Comparison of ENCODE assay signal across 8 mouse cellular contexts in genomic region chr11:80142872-80143271, GRCm38 (mm10). TPM values are rescaled to one million over a fixed set of nuclear protein-coding genes. Genes with fewer than 3 reads are reported as not detected.
DNase-seq lines count a peak whose midpoint lies in the region; ATAC-seq and TF ChIP-seq lines count a peak whose summit lies in the region.

No protein-coding gene starts in this region.

- WGBS in heart, embryonic 12.5 days, result 52% methylated on average over 8 of the region's 8 CpGs
- 51% methylated on average over 8 of the region's 8 CpGs for WGBS in hindbrain, postnatal 0 days
- 40% methylated on average over 8 of the region's 8 CpGs for WGBS in midbrain, embryonic 14.5 days

- H3K36me3 ChIP-seq in heart, embryonic 12.5 days, result peaks cover 24% of the 10 kb centered on the region
- H3K36me3 ChIP-seq in hindbrain, postnatal 0 days (ENCODE audit: insufficient read depth, low read length), result no peaks in the 10 kb centered on the region
- peaks cover 12% of the 10 kb centered on the region for H3K36me3 ChIP-seq in midbrain, embryonic 14.5 days (ENCODE audit: control insufficient read depth, insufficient read depth, low read length)

- H3K4me2 ChIP-seq in heart, embryonic 12.5 days, result peak overlapping the region; percentile 79
- peak overlapping the region; percentile 83 for H3K4me2 ChIP-seq in hindbrain, postnatal 0 days (ENCODE audit: low read depth, low read length)
- H3K4me2 ChIP-seq in midbrain, embryonic 14.5 days (ENCODE audit: low read length), result peak overlapping the region; percentile 70

- H3K27me3 ChIP-seq in heart, embryonic 12.5 days (replicated peaks), result no peaks in the 10 kb centered on the region
- H3K27me3 ChIP-seq in hindbrain, postnatal 0 days (ENCODE audit: insufficient read depth, low read length), result no peaks in the 10 kb centered on the region
- H3K27me3 ChIP-seq in midbrain, embryonic 14.5 days (ENCODE audit: control insufficient read depth, insufficient read depth, low read length), result no peaks in the 10 kb centered on the region

- no peak overlapping the region for H3K27ac ChIP-seq in heart, embryonic 12.5 days (ENCODE audit: poor library complexity, severe bottlenecking)
- no peak overlapping the region for H3K27ac ChIP-seq in hindbrain, postnatal 0 days
- H3K27ac ChIP-seq in midbrain, embryonic 14.5 days (replicated peaks; ENCODE audit: low read depth, low read length), result 0 out of 2 replicates have a peak overlapping the region, but pooled peaks have one; percentile 88

- DNase-seq in heart, adult 8-10 months (ENCODE audit: low spot score), result no peak
- DNase-seq in ZHBTc4 (ENCODE audit: low read depth, low spot score), result peak; percentile 55
- no peak for DNase-seq in hindbrain, postnatal 0 days (ENCODE audit: low spot score)
- DNase-seq in midbrain, embryonic 14.5 days, result no peak
- DNase-seq in Muller cell, postnatal 12 days (ENCODE audit: inconsistent ontology term), result no peak
- DNase-seq in thymus, postnatal 10 days (ENCODE audit: low spot score in 2 of 2), result no peak
- no peak for DNase-seq in urinary bladder, adult 18-20 months (ENCODE audit: low spot score in 2 of 2)

- peak overlapping the region; percentile 32; the same call in 1 of the 2 replicates for H3K9ac ChIP-seq in heart, embryonic 12.5 days
- H3K9ac ChIP-seq in hindbrain, postnatal 0 days (replicated peaks; ENCODE audit: low read length), result peak overlapping the region; percentile 78; the same call in 1 of the 2 replicates
- H3K9ac ChIP-seq in midbrain, embryonic 14.5 days (replicated peaks; ENCODE audit: low read length), result peak overlapping the region; percentile 84; the same call in 1 of the 2 replicates

- TF ChIP-seq CTCF in hindbrain, postnatal 0 days (IDR thresholded peaks at IDR 0.05; ENCODE audit: low read depth), result no peak

- H3K9me3 ChIP-seq in heart, embryonic 12.5 days (replicated peaks), result no peaks in the 10 kb centered on the region
- H3K9me3 ChIP-seq in hindbrain, postnatal 0 days (ENCODE audit: low read length), result no peaks in the 10 kb centered on the region
- H3K9me3 ChIP-seq in midbrain, embryonic 14.5 days (ENCODE audit: control insufficient read depth, low read length), result no peaks in the 10 kb centered on the region

- peak overlapping the region; percentile 71 for H3K4me3 ChIP-seq in heart, embryonic 12.5 days
- peak overlapping the region; percentile 84 for H3K4me3 ChIP-seq in hindbrain, postnatal 0 days (ENCODE audit: low read length)
- H3K4me3 ChIP-seq in midbrain, embryonic 14.5 days (replicated peaks; ENCODE audit: low read depth, low read length), result peak overlapping the region; percentile 75

- ATAC-seq in heart, embryonic 12.5 days (ENCODE audit: insufficient number of reproducible peaks, low FRiP score), result no peak
- ATAC-seq in hindbrain, postnatal 0 days, result no peak
- ATAC-seq in midbrain, embryonic 14.5 days (ENCODE audit: low FRiP score, low TSS enrichment), result no peak

- H3K4me1 ChIP-seq in heart, embryonic 12.5 days (replicated peaks), result peaks cover 15% of the 10 kb centered on the region
- no peaks in the 10 kb centered on the region for H3K4me1 ChIP-seq in hindbrain, postnatal 0 days (ENCODE audit: insufficient read depth, low read length)
- H3K4me1 ChIP-seq in midbrain, embryonic 14.5 days (ENCODE audit: control insufficient read depth, insufficient read depth, low read length), result peaks cover 9% of the 10 kb centered on the region; the same call in 1 of the 2 replicates

RNA-seq across cellular contexts. Expression of gene Tefm, which starts 0.9 kb away (rescaled TPM):
- 27.0 and 27.2 TPM in 2 replicates for polyA plus RNA-seq in heart, embryonic 12.5 days (2016; fragmentation: Nextera tagmentation; extraction: Ambion mirVana)
- 10 to 100 TPM; 30.1 to 36.3 (median 33.2) TPM for total RNA-seq in heart, adult 8-10 months (2022)
- 8.6 and 8.9 TPM in 2 replicates for total RNA-seq in hindbrain, postnatal 0 days (2014; rRNA removed)
- 18.6 and 22.9 TPM in 2 replicates for polyA plus RNA-seq in hindbrain, postnatal 0 days (2015; fragmentation: Nextera tagmentation; extraction: Ambion mirVana)
- polyA plus RNA-seq in midbrain, embryonic 14.5 days (2014; fragmentation: Nextera tagmentation; extraction: Ambion mirVana), result 24.0 and 25.4 TPM in 2 replicates

RNA-seq across cellular contexts. Expression of gene Adap2, which starts 11.0 kb away (rescaled TPM):
- polyA plus RNA-seq in heart, embryonic 12.5 days (2016; fragmentation: Nextera tagmentation; extraction: Ambion mirVana), result 0.51 and 0.92 TPM in 2 replicates
- total RNA-seq in heart, adult 8-10 months (2022), result 10 to 100 TPM in 2 of 4 experiments, 1 to 10 TPM in 2; 8.3 to 12.5 (median 9.9) TPM
- total RNA-seq in hindbrain, postnatal 0 days (2014; rRNA removed), result 4.1 and 4.9 TPM in 2 replicates
- 3.7 and 4.9 TPM in 2 replicates for polyA plus RNA-seq in hindbrain, postnatal 0 days (2015; fragmentation: Nextera tagmentation; extraction: Ambion mirVana)
- polyA plus RNA-seq in midbrain, embryonic 14.5 days (2014; fragmentation: Nextera tagmentation; extraction: Ambion mirVana), result 2.2 and 3.2 TPM in 2 replicates

RNA-seq across cellular contexts. Expression of gene Rnf135, which starts 40.8 kb away (rescaled TPM):
- 9.4 and 10.5 TPM in 2 replicates for polyA plus RNA-seq in heart, embryonic 12.5 days (2016; fragmentation: Nextera tagmentation; extraction: Ambion mirVana)
- total RNA-seq in heart, adult 8-10 months (2022), result 1 to 10 TPM; 5.8 to 6.0 (median 5.9) TPM
- total RNA-seq in hindbrain, postnatal 0 days (2014; rRNA removed), result 2.3 and 5.0 TPM in 2 replicates
- 4.7 and 4.8 TPM in 2 replicates for polyA plus RNA-seq in hindbrain, postnatal 0 days (2015; fragmentation: Nextera tagmentation; extraction: Ambion mirVana)
- polyA plus RNA-seq in midbrain, embryonic 14.5 days (2014; fragmentation: Nextera tagmentation; extraction: Ambion mirVana), result 1.5 and 3.0 TPM in 2 replicates

RNA-seq across cellular contexts. Expression of gene Atad5, which starts 53.7 kb away (rescaled TPM):
- 6.9 and 8.3 TPM in 2 replicates for polyA plus RNA-seq in heart, embryonic 12.5 days (2016; fragmentation: Nextera tagmentation; extraction: Ambion mirVana)
- under 1 TPM; 0.55 to 0.97 (median 0.69) TPM for total RNA-seq in heart, adult 8-10 months (2022)
- total RNA-seq in hindbrain, postnatal 0 days (2014; rRNA removed), result 4.7 and 9.4 TPM in 2 replicates
- polyA plus RNA-seq in hindbrain, postnatal 0 days (2015; fragmentation: Nextera tagmentation; extraction: Ambion mirVana), result 3.3 and 4.1 TPM in 2 replicates
- polyA plus RNA-seq in midbrain, embryonic 14.5 days (2014; fragmentation: Nextera tagmentation; extraction: Ambion mirVana), result 5.9 and 7.1 TPM in 2 replicates

Comparison
In these comparisons a context has a peak if more than half of its experiments do, and no peak if none do; other contexts are left out.
1. H3K9ac ChIP-seq: peak in every context shown above with its lines; median percentile 84 in midbrain, embryonic 14.5 days; 78 in hindbrain, postnatal 0 days; 32 in heart, embryonic 12.5 days.